Mouse (Mus musculus) lung, postnatal 10 days (tissue): ENCODE measurements around the gene Mras.

Experiments used
- DNase-seq: peaks from one replicate; pipeline ENCODE4 v3.0.0; 2021

Mras gene

GRCm38 (mm10) chr9:99439064-99439463, 1.9 kb upstream of the Mras start:
- DNase-seq: no peak

GRCm38 (mm10) chr9:99437781-99438565, 792 bp upstream of the Mras start:
- DNase-seq: no peak

DNA sequence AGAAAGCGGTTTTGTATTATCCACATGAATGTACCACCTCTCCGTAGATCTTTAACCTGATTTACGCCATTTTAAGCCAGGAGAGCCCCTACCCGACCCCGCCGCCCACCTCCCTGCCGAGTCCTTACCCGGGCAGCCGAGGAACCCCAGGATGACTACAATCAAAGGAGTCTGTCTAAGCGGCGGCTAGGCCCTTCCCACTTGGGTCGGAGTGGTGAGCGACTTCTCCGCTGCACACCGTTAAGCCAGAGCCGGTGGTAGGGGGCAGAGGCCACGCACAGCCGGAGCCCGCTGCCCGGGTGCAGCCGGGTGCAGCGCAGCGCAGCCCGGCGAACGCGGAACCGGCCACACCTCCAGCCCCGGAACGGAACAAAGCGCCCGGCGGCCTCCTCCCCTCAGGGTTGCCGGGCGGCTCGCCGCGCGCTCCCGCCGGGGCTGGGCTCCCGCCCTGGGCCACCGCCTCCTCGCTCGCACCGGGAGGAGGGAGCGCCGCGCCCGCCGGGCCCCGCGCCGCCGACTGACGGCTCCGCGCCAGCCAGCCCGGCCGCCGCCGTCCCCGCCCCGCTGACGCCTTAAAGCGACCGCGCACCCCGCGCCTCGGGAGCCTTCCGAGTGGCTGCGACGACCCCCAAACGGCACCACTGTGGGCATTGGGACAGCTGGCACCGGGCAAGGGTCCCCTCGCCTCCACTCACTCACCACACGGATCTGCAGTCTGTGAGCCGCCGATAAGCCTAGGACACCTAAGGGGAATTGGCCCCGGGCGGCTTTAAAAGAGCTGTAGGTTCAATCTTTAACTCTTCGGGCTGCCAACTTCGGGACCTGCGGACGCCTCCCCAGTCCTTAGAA, 775 bp downstream of the Mras start:
- peak; percentile 79 for DNase-seq

- DNase-seq: peak; percentile 59
These were observed 1.5 kb downstream of the Mras start for GRCm38 (mm10) chr9:99435619-99436181.

DNA sequence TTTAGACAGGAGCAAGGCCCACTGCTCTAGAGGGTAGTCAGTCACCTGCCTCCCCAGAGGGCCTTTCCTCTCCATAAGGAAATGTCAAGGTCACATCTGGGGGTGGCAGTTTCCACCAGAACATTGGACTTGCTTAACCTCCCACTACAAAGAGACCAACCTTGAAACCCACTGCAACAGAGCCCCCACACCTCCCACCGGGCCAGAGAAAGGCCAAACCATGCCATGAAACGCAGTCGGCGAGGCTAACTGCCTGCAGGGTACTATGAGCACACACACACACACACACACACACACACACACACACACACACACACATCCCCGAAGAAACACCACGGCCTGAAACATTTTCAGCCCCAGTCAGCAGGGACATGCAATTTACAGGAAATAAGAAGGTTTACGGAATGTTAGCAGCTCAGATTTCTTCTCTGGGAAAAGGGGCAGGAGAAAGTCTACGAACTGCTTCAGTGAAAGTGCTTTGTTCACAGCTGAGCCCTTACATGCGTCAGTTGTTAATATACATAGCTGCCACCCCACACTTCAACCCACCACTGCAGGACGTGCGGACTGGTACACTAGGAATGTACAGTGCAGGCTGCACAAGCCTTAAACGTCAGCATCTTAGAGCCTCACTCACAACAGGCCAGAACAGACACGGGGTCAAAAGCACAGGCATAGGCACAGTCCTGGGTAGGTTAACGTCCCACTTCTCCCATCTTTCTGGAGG, 2.1 kb downstream of the Mras start:
- no peak for DNase-seq

GRCm38 (mm10) chr9:99432478-99432877, 4.7 kb downstream of the Mras start:
- DNase-seq: no peak

GRCm38 (mm10) chr9:99431963-99432362, 5.2 kb downstream of the Mras start:
- DNase-seq: no peak

DNA sequence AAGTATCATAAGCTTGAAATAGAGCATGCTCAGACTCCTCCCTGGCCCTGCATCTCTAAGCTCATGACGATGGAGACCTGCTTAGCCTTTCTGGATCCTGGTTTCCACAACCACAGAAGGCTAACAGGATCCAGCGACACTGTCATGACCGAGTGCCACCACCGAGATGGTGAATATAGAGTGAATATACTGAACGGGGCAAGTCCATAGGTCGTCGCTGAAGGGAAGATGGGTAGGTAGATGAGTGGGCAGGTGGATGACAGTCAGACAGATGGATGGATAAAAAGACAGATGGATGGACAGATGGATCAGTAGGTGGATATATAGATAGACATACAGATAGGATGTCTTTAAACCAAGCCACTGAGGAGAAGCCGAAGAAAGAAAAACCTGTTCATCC, 5.8 kb downstream of the Mras start:
- DNase-seq: no peak

- no peak for DNase-seq
These were observed 6.4 kb downstream of the Mras start for GRCm38 (mm10) chr9:99430806-99431205.

GRCm38 (mm10) chr9:99429845-99430244, 7.3 kb downstream of the Mras start:
- DNase-seq: no peak

DNA sequence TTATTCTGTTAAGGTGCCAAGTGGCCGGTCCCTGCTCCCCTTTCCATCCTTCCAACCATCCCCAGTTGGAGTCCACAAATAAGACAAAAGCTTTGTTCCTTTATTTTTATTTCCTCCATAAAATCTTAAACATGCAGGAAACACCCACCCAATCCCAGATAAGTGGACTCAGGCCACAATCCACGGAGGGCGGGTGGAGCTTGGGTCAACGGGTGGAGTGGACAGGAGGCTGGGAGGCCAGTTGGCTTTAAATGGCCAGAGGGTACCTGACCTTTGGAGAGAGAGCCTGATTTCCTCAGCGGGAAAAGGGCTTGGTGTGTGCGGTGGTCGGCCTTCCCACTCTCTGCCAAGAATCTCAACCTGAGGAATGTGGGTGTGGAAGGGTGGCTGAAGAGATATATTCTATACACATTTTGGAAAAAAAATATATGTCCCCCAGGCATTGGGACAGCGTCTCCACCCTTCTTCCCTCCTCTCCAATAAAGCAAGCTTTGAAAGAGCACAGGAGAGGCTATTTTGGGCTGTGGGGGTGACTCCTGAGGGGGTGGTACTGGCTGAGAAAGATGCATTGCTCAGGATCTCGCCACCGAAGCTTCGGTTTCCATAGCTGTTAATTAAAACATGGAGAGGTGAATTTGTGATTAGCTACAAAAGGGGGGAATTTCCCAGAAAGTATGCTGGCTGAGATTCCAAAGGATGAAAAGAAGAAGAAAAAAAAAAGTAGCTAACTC, 8.4 kb downstream of the Mras start:
- DNase-seq: no peak

DNA sequence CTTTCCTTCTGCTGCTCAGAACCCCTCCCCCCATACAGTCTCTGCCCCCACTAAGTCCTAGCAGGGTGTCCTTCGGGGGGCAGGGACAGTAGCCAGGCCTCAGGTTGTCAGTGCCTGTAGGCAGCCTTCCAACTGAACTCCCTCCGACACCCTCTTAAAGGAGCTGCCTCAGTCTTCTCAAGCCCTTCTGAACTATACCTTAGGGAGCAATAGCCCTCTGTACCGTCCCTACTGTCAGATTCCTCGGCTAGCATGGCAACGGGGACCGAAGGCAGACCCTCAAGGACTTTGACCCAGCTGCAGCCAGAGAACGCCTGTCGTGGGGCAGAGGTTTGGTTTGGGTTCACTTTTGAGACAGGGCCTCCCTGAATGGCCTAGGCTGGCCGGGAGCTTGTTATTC, 11.9 kb downstream of the Mras start:
- DNase-seq: no peak

DNA sequence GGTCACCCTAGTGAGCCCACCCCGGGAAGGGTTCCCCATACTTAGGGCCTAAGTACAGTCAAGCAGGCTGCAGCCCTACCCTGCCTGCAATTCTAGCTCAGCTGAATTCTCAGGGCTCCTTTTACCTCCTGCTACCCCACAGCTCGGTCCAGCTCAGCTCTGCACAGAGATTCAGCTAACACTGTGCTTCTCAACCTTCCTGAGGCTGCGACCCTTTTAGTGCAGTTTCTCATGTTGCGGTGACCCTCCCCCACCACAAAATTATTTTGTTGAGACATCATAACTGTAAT, 12.7 kb downstream of the Mras start:
- DNase-seq: no peak

- no peak for DNase-seq
These were observed 13.2 kb downstream of the Mras start for GRCm38 (mm10) chr9:99423692-99424573.

- no peak for DNase-seq
These were observed 15.3 kb downstream of the Mras start for GRCm38 (mm10) chr9:99421914-99422313.

DNA sequence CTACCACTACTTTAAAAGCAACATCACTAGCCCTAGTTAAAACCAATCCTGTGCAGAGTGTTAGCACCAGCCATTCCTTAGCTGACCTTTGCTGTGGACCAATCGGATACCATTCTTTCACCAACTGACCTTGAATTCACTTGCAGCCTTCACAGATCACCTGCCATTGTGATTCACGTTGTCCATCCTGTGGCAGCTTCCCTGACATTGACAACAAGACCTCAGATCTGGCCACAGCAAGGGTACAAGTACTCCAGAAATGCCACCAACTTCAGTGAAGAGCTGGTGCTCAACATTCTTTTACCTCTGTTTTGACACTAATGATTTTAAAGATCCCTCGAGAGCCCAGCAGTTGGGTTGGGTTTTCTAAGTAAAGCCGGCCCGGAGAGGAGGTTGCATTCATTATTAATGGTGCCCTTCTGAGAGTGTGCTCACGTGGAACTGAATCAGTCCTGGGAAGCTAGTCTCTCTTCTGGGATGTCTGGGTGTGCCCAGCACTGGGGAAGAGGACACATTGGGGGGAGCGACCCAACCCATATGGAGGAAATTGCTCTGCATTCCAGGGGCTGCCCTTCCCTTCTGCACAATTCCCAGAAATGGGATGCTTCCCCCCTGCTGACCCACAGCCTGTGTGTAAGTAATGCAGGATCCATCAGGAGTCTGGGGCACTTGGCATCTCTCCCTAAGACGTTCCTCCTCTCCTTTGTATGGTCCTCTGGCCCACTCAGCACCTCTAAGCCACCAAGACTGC, 17.1 kb downstream of the Mras start:
- peak; percentile 53 for DNase-seq

GRCm38 (mm10) chr9:99418377-99418776, 18.8 kb downstream of the Mras start:
- no peak for DNase-seq

- peak; percentile 48 for DNase-seq
These were observed 19.8 kb downstream of the Mras start for GRCm38 (mm10) chr9:99417288-99417846.

GRCm38 (mm10) chr9:99416809-99417208, 20.4 kb downstream of the Mras start:
- DNase-seq: no peak

DNA sequence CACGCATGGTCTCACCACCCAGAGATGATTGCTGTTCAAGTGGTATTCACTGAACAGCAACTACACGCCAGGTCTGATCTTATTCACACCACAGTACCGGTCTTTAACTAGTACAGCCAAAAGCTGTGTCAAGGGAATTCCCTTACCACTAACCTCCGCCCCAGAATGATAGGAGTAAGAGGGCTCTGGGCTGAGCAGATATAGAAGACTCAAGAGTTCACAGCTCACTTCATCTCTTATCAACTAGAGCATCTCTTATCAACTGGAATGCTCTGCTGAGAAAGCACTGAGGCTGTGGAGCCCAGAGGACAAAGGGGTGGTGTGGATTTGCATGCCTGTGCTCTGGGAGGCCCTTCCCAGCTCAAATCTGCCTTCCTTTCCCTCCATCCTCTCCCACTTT, 25.4 kb downstream of the Mras start:
- no peak for DNase-seq

- DNase-seq: no peak
These were observed 26.1 kb downstream of the Mras start for GRCm38 (mm10) chr9:99411093-99411492.
